Mouse (Mus musculus) stomach, embryonic 14.5 days (tissue): Measurements from ENCODE around the gene Rae1. TPM values are rescaled to one million over a fixed set of nuclear protein-coding genes. Genes with fewer than 3 reads are reported as not detected.

Experiments
- ATAC-seq: fragments of 200-750 bp; cut with Nextera tagmentation; 2 replicates; pipeline ENCODE4 v1.8.0; 2017; ENCODE audit warnings: low read depth, moderate TSS enrichment; ENCODE audit not compliant: insufficient number of reproducible peaks, insufficient read depth, low FRiP score
- H3K27ac ChIP-seq: fragments of 300-500 bp; sonication (generic); 2 replicates; pipeline ENCODE4 v1.5.1; 2014; ENCODE audit warnings: mild to moderate bottlenecking, low read length, moderate library complexity, mixed read lengths
- H3K27me3 ChIP-seq: fragments of 300-500 bp; sonication (generic); 2 replicates; pipeline ENCODE4 v1.6.1; 2014; ENCODE audit warnings: low read length, control low read depth, mixed read lengths; ENCODE audit not compliant: control insufficient read depth, insufficient read depth
- H3K36me3 ChIP-seq: fragments of 300-500 bp; sonication (generic); 2 replicates; pipeline ENCODE4 v1.6.1; 2014; ENCODE audit warnings: mild to moderate bottlenecking, control low read depth, low read length, moderate library complexity, mixed read lengths; ENCODE audit not compliant: control insufficient read depth, insufficient read depth
- H3K4me1 ChIP-seq: fragments of 300-500 bp; sonication (generic); 2 replicates; pipeline ENCODE4 v1.6.1; 2014; ENCODE audit warnings: low read length, control low read depth, mixed read lengths; ENCODE audit not compliant: control insufficient read depth, insufficient read depth
- H3K4me2 ChIP-seq: fragments of 300-500 bp; sonication (generic); replicated peaks from 2 replicates; pipeline ENCODE4 v1.6.1; 2014; ENCODE audit warnings: low read depth, low read length, control low read depth
- H3K4me3 ChIP-seq: fragments of 300-500 bp; sonication (generic); 2 replicates; pipeline ENCODE4 v1.5.1; 2014; ENCODE audit warnings: low read depth, low read length, control low read depth
- H3K9ac ChIP-seq: fragments of 300-500 bp; sonication (generic); replicated peaks from 2 replicates; pipeline ENCODE4 v1.6.1; 2014; ENCODE audit warnings: low read depth, mild to moderate bottlenecking, control low read depth, low read length, moderate library complexity, mixed read lengths
- H3K9me3 ChIP-seq: fragments of 300-500 bp; sonication (generic); 2 replicates; pipeline ENCODE4 v1.6.1; 2016; ENCODE audit warnings: low read depth, low read length, control low read depth; ENCODE audit not compliant: control insufficient read depth
- WGBS: fragments of 180-500 bp; shearing (Covaris S2); extraction: QIAGEN DNeasy Blood & Tissue Kit; methylation state at CpG from one replicate; pipeline ENCODE4 v1.1.7; 2014; 5-methylcytosine and 5-hydroxymethylcytosine counted together
- polyA plus RNA-seq: library from polyadenylated mRNA; unstranded; fragments of >200 nt; fragmentation: Nextera tagmentation; extraction: Ambion mirVana; gene quantifications from 2 replicates; pipeline ENCODE4 v1.2.1, GENCODE M21; 2014

Rae1 gene
- polyA plus RNA-seq, 1 experiment from 2014 or later, result 146 TPM

- H3K9ac ChIP-seq, result no peak overlapping the region
- no peak overlapping the region for H3K27ac ChIP-seq
- WGBS, result 20% methylated on average over 11 of the region's 11 CpGs
- no peaks in the 10 kb centered on the region for H3K36me3 ChIP-seq
- no peak for ATAC-seq
- H3K4me1 ChIP-seq, result no peaks in the 10 kb centered on the region
- no peak overlapping the region for H3K4me2 ChIP-seq
- H3K27me3 ChIP-seq, result no peaks in the 10 kb centered on the region
- H3K4me3 ChIP-seq, result no peak overlapping the region
- H3K9me3 ChIP-seq, result no peaks in the 10 kb centered on the region
Observed at GRCm38 (mm10) chr2:172965249-172965648, 34.7 kb upstream of the Rae1 start.

DNA sequence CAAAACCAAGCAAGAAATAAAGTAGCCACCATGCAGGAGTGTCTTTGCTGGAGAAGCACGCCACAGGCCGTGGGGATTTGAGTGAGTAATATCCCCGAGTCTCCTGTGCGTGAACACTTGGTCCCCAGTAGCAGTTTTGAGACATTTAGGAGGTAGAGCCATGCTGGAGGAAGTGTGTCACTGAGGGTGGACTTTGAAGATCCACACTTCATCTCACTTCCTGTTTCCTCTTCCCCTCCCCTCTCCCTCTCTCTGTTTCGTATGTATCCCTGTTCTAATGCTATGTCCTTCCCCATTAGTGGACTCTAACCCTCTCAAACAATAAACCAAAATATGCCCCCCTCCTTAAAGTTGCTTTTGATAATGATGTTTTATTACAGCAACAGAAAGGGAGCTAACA lies 33.4 kb upstream of the Rae1 start:
- 83% methylated on average over 5 of the region's 5 CpGs for WGBS
- no peaks in the 10 kb centered on the region for H3K4me1 ChIP-seq
- H3K9ac ChIP-seq, result no peak overlapping the region
- H3K4me2 ChIP-seq, result no peak overlapping the region
- no peaks in the 10 kb centered on the region for H3K36me3 ChIP-seq
- H3K27me3 ChIP-seq, result no peaks in the 10 kb centered on the region
- H3K4me3 ChIP-seq, result no peak overlapping the region
- no peak overlapping the region for H3K27ac ChIP-seq
- H3K9me3 ChIP-seq, result no peaks in the 10 kb centered on the region
- ATAC-seq, result no peak

DNA sequence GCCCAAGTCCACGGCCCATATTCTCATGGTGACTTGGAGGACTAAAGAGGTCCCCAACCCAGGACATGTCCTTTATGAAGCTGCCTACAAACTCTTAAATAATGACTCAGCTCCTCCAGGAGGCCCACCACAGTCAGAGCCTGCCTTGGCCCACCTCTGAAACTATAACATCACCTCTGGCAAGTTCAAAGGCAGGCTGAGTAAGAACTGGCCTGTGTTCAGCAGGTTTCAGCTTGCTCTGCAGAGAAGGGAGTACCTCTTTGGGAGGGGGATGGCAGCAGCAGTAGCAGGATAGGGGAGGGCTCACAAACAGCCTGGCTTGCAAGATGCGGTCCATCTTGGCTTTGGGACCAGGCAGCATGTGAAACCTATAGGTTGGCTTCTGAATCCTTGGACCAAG lies 28.1 kb upstream of the Rae1 start:
- H3K4me1 ChIP-seq, result no peaks in the 10 kb centered on the region
- 87% methylated on average over 2 of the region's 2 CpGs for WGBS
- no peak for ATAC-seq

GRCm38 (mm10) chr2:172973806-172974565 lies 25.9 kb upstream of the Rae1 start:
- WGBS, result 14% methylated on average over 7 of the region's 7 CpGs
- ATAC-seq, result no peak
- no peaks in the 10 kb centered on the region for H3K36me3 ChIP-seq

More for the DNA sequence above, 28.1 kb upstream of the Rae1 start:
- Histone ChIP-seq H3K9ac (no peak overlapping the region), H3K4me2 (no peak overlapping the region), H3K4me3 (no peak overlapping the region), H3K9me3 (no peaks in the 10 kb centered on the region), H3K27me3 (no peaks in the 10 kb centered on the region), H3K27ac (no peak overlapping the region), H3K36me3 (no peaks in the 10 kb centered on the region)

DNA sequence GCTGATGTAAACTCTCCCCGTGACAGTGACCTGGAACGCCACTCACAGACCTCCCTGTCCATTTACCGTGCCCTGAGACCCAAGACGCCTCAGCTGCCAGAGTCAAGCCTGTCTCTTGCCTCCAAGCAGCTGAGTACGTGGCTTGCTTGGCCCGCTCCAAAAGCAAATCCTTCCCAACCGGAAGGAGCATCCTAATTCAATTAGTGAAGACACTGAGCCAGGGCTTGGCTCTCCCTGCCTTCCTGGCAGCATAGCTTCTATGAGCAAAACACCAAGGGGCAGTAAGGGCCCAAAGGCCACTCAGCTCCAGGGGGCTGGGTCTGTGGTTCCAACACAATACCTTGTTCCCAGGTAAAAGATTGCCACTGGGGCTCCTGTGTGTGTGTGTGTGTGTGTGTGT lies 25.2 kb upstream of the Rae1 start:
- Histone ChIP-seq H3K4me2 (no peak overlapping the region), H3K9ac (no peak overlapping the region), H3K36me3 (no peaks in the 10 kb centered on the region), H3K27ac (no peak overlapping the region), H3K4me1 (0 out of 2 replicates have a peak, but pooled peaks cover 7% of the 10 kb centered on the region), H3K9me3 (no peaks in the 10 kb centered on the region), H3K27me3 (no peaks in the 10 kb centered on the region), H3K4me3 (no peak overlapping the region)
- WGBS, result 44% methylated on average over 7 of the region's 7 CpGs
- no peak for ATAC-seq

More at GRCm38 (mm10) chr2:172973806-172974565, 25.9 kb upstream of the Rae1 start:
- Histone ChIP-seq H3K9ac (no peak overlapping the region), H3K4me1 (0 out of 2 replicates have a peak, but pooled peaks cover 7% of the 10 kb centered on the region), H3K4me3 (no peak overlapping the region), H3K27me3 (no peaks in the 10 kb centered on the region), H3K9me3 (no peaks in the 10 kb centered on the region), H3K27ac (no peak overlapping the region), H3K4me2 (no peak overlapping the region)

- Histone ChIP-seq H3K9me3 (no peaks in the 10 kb centered on the region), H3K27me3 (no peaks in the 10 kb centered on the region), H3K4me1 (0 out of 2 replicates have a peak, but pooled peaks cover 7% of the 10 kb centered on the region), H3K4me3 (no peak overlapping the region), H3K9ac (no peak overlapping the region), H3K4me2 (no peak overlapping the region), H3K36me3 (no peaks in the 10 kb centered on the region), H3K27ac (no peak overlapping the region)
- WGBS, result 82% methylated on average over 6 of the region's 6 CpGs
- no peak for ATAC-seq
Observed at GRCm38 (mm10) chr2:172975159-172975558, 24.8 kb upstream of the Rae1 start.

GRCm38 (mm10) chr2:172976661-172977238 lies 23.2 kb upstream of the Rae1 start:
- 30% methylated on average over 7 of the region's 7 CpGs for WGBS

DNA sequence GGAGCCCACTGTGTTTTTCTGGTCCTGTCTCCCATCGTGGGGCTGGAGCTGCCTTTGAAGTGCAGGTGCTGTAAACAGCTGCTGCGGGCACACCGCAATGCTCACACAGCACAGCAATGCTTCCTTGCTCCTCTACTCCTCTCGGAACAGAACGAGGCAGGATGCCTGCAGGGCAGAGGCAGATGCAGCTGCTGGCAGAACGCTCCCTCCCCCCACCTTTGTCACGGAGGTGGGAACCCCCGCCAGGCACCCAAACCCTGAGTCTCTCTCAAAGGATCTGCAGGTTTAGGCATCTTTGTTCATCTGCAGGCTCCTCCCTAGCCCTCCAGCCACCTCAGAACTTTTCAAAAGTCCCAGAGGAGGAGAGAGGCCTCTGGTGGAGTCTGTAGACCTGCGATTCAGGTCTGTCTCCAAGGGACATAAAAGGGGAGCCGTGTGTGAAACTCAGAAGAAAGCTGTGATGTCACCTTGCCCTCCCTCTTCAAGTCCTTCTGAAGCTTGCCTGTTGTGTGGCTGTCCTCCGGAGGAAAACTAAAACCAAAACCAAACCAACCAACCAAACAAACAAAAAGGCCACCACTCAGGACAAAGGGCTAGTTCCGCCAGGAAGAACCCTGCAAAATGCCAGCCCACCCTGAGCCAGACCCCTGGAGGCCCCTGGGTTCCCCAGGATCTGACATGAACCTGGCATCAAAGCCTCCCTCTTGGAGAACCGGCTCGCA lies 22.3 kb upstream of the Rae1 start, which contains the start of gene Spo11:
Gene Spo11, plus strand, starts transcription at position 292 of the 722 bp plus-strand sequence.
- H3K4me1 ChIP-seq, result 0 out of 2 replicates have a peak, but pooled peaks cover 7% of the 10 kb centered on the region
- H3K36me3 ChIP-seq, result no peaks in the 10 kb centered on the region
- peak within 1 kb of the TSS; percentile 11; the same call in 1 of the 2 replicates for H3K4me2 ChIP-seq
- H3K9me3 ChIP-seq, result no peaks in the 10 kb centered on the region
- no peak for ATAC-seq
- H3K9ac ChIP-seq, result no peak within 1 kb of the TSS
- 19% methylated on average over 14 of the region's 14 CpGs for WGBS
- H3K4me3 ChIP-seq, result no peak within 1 kb of the TSS
- no peaks in the 10 kb centered on the region for H3K27me3 ChIP-seq
- H3K27ac ChIP-seq, result peak within 1 kb of the TSS; percentile 21; the same call in 1 of the 2 replicates

More at GRCm38 (mm10) chr2:172976661-172977238, 23.2 kb upstream of the Rae1 start:
- H3K9me3 ChIP-seq, result no peaks in the 10 kb centered on the region
- peak overlapping the region; percentile 11; the same call in 1 of the 2 replicates for H3K4me2 ChIP-seq
- H3K9ac ChIP-seq, result no peak overlapping the region
- H3K4me3 ChIP-seq, result no peak overlapping the region
- H3K36me3 ChIP-seq, result no peaks in the 10 kb centered on the region
- no peak overlapping the region for H3K27ac ChIP-seq
- no peaks in the 10 kb centered on the region for H3K27me3 ChIP-seq
- no peak for ATAC-seq
- 0 out of 2 replicates have a peak, but pooled peaks cover 7% of the 10 kb centered on the region for H3K4me1 ChIP-seq
